Mouse (Mus musculus): Measurements from ENCODE around the gene Phf13. TPM values are rescaled to one million over a fixed set of nuclear protein-coding genes. Genes with fewer than 3 reads are reported as not detected.

Phf13 gene
- total RNA-seq, 1 experiment, result 22.2 TPM

DNA sequence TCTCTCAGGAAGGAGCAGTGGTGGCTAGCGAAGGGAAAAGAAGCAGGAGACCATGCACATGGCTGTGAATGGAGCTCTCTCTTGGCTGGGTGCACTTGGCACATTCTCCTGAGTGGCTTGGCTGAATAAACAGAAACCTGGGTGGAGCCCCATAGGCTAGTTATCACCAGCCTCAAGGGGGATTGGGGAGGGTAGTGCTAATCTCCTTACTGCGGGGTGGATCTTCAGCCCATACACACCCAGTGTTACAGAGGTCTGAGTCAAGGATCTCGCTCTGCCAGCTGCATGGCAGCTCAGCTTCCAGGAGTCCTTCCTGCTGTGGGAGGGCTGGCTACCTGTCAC is 35.6 kb downstream of the Phf13 start:
- H3K4me1 ChIP-seq (ENCODE audit: control insufficient read depth in 2 of 2, insufficient read depth in 2 of 2, low read length in 2 of 2, poor library complexity in 1 of 2), result no peaks in the 10 kb centered on the region; a peak in 1 of 4 replicates
- DNase-seq (ENCODE audit: low read depth, low spot score), result no peak
- H3K9me3 ChIP-seq (ENCODE audit: control insufficient read depth, insufficient read depth, low read depth, low read length), result no peaks in the 10 kb centered on the region
- no peak overlapping the region for H3K27ac ChIP-seq (ENCODE audit: insufficient read depth, low read depth, low read length, poor library complexity, severe bottlenecking)
- TF ChIP-seq HCFC1 (IDR thresholded peaks at IDR 0.05; ENCODE audit: borderline replicate concordance, insufficient read depth, low read length), result no peak
- no peak for TF ChIP-seq MAFK (IDR thresholded peaks at IDR 0.05; ENCODE audit: insufficient read depth, low read depth, low read length)
- H3K36me3 ChIP-seq (ENCODE audit: control insufficient read depth, insufficient read depth, low read length, poor library complexity, severe bottlenecking), result peaks cover 52% of the 10 kb centered on the region
- in situ Hi-C loops (cut with MboI; ENCODE audit: low sequenced_read_pairs in 2 of 2, unreplicated experiment in 2 of 2), result no loop called here
- H3K9ac ChIP-seq (ENCODE audit: insufficient read depth, low read depth, low read length, poor library complexity, severe bottlenecking), result no peak overlapping the region
- H3K4me3 ChIP-seq (ENCODE audit: insufficient read depth in 1 of 2, low read depth in 1 of 2, low read length in 2 of 2, poor library complexity in 1 of 2, severe bottlenecking in 1 of 2), result no peak overlapping the region

GRCm38 (mm10) chr4:151959849-151960512 is 36.1 kb downstream of the Phf13 start:
- no peaks in the 10 kb centered on the region; a peak in 1 of 4 replicates for H3K4me1 ChIP-seq (ENCODE audit: control insufficient read depth in 2 of 2, insufficient read depth in 2 of 2, low read length in 2 of 2, poor library complexity in 1 of 2)
- TF ChIP-seq MAFK (IDR thresholded peaks at IDR 0.05; ENCODE audit: insufficient read depth, low read depth, low read length) (no peak), HCFC1 (IDR thresholded peaks at IDR 0.05; ENCODE audit: borderline replicate concordance, insufficient read depth, low read length) (no peak), ZNF384 (IDR thresholded peaks at IDR 0.05; ENCODE audit: low read depth, low read length) (no peak), ZC3H11A (IDR thresholded peaks at IDR 0.05; ENCODE audit: borderline replicate concordance, low read depth, low read length) (no peak), CHD2 (IDR thresholded peaks at IDR 0.05; ENCODE audit: low read depth, low read length) (no peak)
- H3K27ac ChIP-seq (ENCODE audit: insufficient read depth, low read depth, low read length, poor library complexity, severe bottlenecking), result no peak overlapping the region
- H3K9ac ChIP-seq (ENCODE audit: insufficient read depth, low read depth, low read length, poor library complexity, severe bottlenecking), result 0 out of 2 replicates have a peak overlapping the region, but pooled peaks have one; percentile 30
- DNase-seq (ENCODE audit: low read depth, low spot score), result no peak
- H3K9me3 ChIP-seq (ENCODE audit: control insufficient read depth, insufficient read depth, low read depth, low read length), result no peaks in the 10 kb centered on the region
- in situ Hi-C loops (cut with MboI; ENCODE audit: low sequenced_read_pairs in 2 of 2, unreplicated experiment in 2 of 2), result no loop called here
- H3K4me3 ChIP-seq (ENCODE audit: insufficient read depth in 1 of 2, low read depth in 1 of 2, low read length in 2 of 2, poor library complexity in 1 of 2, severe bottlenecking in 1 of 2), result no peak overlapping the region
- peaks cover 51% of the 10 kb centered on the region for H3K36me3 ChIP-seq (ENCODE audit: control insufficient read depth, insufficient read depth, low read length, poor library complexity, severe bottlenecking)

DNA sequence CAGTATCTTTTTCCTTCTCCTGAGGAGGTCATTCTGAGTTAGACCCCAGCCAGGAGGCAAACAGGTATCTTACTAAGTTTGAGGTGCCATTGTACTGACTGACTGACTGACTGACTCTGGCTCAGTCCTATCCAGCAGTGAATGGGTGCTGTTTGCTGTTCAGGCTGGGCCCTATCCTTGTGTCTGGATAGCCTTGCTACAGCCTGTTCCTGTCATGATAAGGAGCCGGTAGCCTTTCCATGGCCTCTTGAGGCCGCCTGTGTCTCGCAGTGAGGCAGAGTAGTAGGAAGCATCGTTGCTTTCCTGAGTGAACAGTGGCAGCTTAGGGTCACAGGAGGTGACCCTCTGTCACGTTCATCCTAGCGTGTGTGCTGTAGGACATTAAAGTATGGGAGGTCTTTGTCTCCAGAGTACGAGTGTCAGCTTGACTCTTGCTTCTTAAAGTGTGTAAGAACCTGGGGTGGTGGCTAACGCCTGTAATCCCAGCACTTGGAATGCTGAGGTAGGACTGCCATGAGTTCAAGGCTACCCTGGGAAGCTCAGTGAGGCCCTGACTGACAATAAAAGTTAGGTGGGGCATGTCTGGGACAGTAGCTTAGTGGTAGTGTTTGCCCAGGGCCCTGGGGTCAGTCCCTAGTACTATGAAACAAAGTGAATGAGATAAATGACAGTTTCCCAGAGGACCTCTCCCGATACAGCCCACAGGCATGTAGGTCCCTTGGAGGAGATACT is 38.3 kb downstream of the Phf13 start:
- no peaks in the 10 kb centered on the region; a peak in 1 of 4 replicates for H3K4me1 ChIP-seq (ENCODE audit: control insufficient read depth in 2 of 2, insufficient read depth in 2 of 2, low read length in 2 of 2, poor library complexity in 1 of 2)
- no peak for DNase-seq (ENCODE audit: low read depth, low spot score)
- peaks cover 60% of the 10 kb centered on the region for H3K36me3 ChIP-seq (ENCODE audit: control insufficient read depth, insufficient read depth, low read length, poor library complexity, severe bottlenecking)
- no peak overlapping the region for H3K9ac ChIP-seq (ENCODE audit: insufficient read depth, low read depth, low read length, poor library complexity, severe bottlenecking)
- H3K4me3 ChIP-seq (ENCODE audit: insufficient read depth in 1 of 2, low read depth in 1 of 2, low read length in 2 of 2, poor library complexity in 1 of 2, severe bottlenecking in 1 of 2), result no peak overlapping the region
- in situ Hi-C loops (cut with MboI; ENCODE audit: low sequenced_read_pairs in 2 of 2, unreplicated experiment in 2 of 2), result no loop called here
- H3K9me3 ChIP-seq (ENCODE audit: control insufficient read depth, insufficient read depth, low read depth, low read length), result no peaks in the 10 kb centered on the region
- no peak overlapping the region for H3K27ac ChIP-seq (ENCODE audit: insufficient read depth, low read depth, low read length, poor library complexity, severe bottlenecking)
- no peak for TF ChIP-seq ZC3H11A (IDR thresholded peaks at IDR 0.05; ENCODE audit: borderline replicate concordance, low read depth, low read length)
- TF ChIP-seq CHD2 (IDR thresholded peaks at IDR 0.05; ENCODE audit: low read depth, low read length), result no peak
- no peak for TF ChIP-seq ZNF384 (IDR thresholded peaks at IDR 0.05; ENCODE audit: low read depth, low read length)
- TF ChIP-seq HCFC1 (IDR thresholded peaks at IDR 0.05; ENCODE audit: borderline replicate concordance, insufficient read depth, low read length), result no peak
- TF ChIP-seq MAFK (IDR thresholded peaks at IDR 0.05; ENCODE audit: insufficient read depth, low read depth, low read length), result no peak

GRCm38 (mm10) chr4:151955791-151956190 is 40.3 kb downstream of the Phf13 start:
- Histone ChIP-seq H3K36me3 (ENCODE audit: control insufficient read depth, insufficient read depth, low read length, poor library complexity, severe bottlenecking) (peaks cover 70% of the 10 kb centered on the region), H3K9me3 (ENCODE audit: control insufficient read depth, insufficient read depth, low read depth, low read length) (no peaks in the 10 kb centered on the region), H3K4me3 (ENCODE audit: insufficient read depth in 1 of 2, low read depth in 1 of 2, low read length in 2 of 2, poor library complexity in 1 of 2, severe bottlenecking in 1 of 2) (no peak overlapping the region), H3K9ac (ENCODE audit: insufficient read depth, low read depth, low read length, poor library complexity, severe bottlenecking) (no peak overlapping the region), H3K27ac (ENCODE audit: insufficient read depth, low read depth, low read length, poor library complexity, severe bottlenecking) (no peak overlapping the region), H3K4me1 (ENCODE audit: control insufficient read depth in 2 of 2, insufficient read depth in 2 of 2, low read length in 2 of 2, poor library complexity in 1 of 2) (no peaks in the 10 kb centered on the region)
- no peak for DNase-seq (ENCODE audit: low read depth, low spot score)
- in situ Hi-C loops (cut with MboI; ENCODE audit: low sequenced_read_pairs in 2 of 2, unreplicated experiment in 2 of 2), result no loop called here
- TF ChIP-seq HCFC1 (IDR thresholded peaks at IDR 0.05; ENCODE audit: borderline replicate concordance, insufficient read depth, low read length), result no peak
- TF ChIP-seq ZC3H11A (IDR thresholded peaks at IDR 0.05; ENCODE audit: borderline replicate concordance, low read depth, low read length), result no peak
- peak; percentile 87 for TF ChIP-seq ZNF384 (IDR thresholded peaks at IDR 0.05; ENCODE audit: low read depth, low read length)
- no peak for TF ChIP-seq CHD2 (IDR thresholded peaks at IDR 0.05; ENCODE audit: low read depth, low read length)

All from ES-E14 (cell line).